Mouse (Mus musculus) thymus, adult 2 months (tissue): ENCODE results near the gene Pgf. TPM values are rescaled to one million over a fixed set of nuclear protein-coding genes. Genes with fewer than 3 reads are reported as not detected.

Experiments used
- DNase-seq: peaks from one replicate; pipeline ENCODE4 v3.0.0; 2021
- H3K27ac ChIP-seq: fragments of 200-500 bp; 2 replicates; pipeline ENCODE4 v1.5.1; 2012; ENCODE audit warnings: low read length, control low read depth; ENCODE audit not compliant: control insufficient read depth, insufficient read depth
- H3K27me3 ChIP-seq: fragments of 200-500 bp; 2 replicates; pipeline ENCODE4 v1.6.1; 2012; ENCODE audit warnings: mild to moderate bottlenecking, low read length, moderate library complexity, mixed read lengths; ENCODE audit not compliant: control insufficient read depth, insufficient read depth
- H3K36me3 ChIP-seq: fragments of 200-500 bp; 2 replicates; pipeline ENCODE4 v1.6.1; 2012; ENCODE audit warnings: mild to moderate bottlenecking, low read length, moderate library complexity; ENCODE audit not compliant: control insufficient read depth, insufficient read depth
- H3K4me1 ChIP-seq: fragments of 200-500 bp; replicated peaks from 2 replicates; pipeline ENCODE4 v1.6.1; 2012; ENCODE audit warnings: low read length; ENCODE audit not compliant: control insufficient read depth, insufficient read depth
- H3K4me3 ChIP-seq: fragments of 200-500 bp; 2 replicates; pipeline ENCODE4 v1.5.1; 2012; ENCODE audit warnings: mild to moderate bottlenecking, low read length, control low read depth, moderate library complexity; ENCODE audit not compliant: control insufficient read depth, insufficient read depth
- CTCF ChIP-seq: fragments of 200-500 bp; IDR thresholded peaks from 2 replicates; pipeline ENCODE4 v1.5.1; 2012; ENCODE audit warnings: mild to moderate bottlenecking, control low read depth, low read length, moderate library complexity, borderline replicate concordance; ENCODE audit not compliant: control insufficient read depth, poor library complexity, insufficient read depth; ENCODE audit errors: extremely low read depth
- POLR2A ChIP-seq: fragments of 200-500 bp; IDR thresholded peaks from 2 replicates; pipeline ENCODE4 v1.6.1; 2012; ENCODE audit warnings: mild to moderate bottlenecking, low read length, control low read depth, moderate library complexity; ENCODE audit not compliant: control insufficient read depth, poor library complexity, insufficient read depth; ENCODE audit errors: extremely low read depth
- WGBS: fragments of 180-500 bp; shearing (Covaris S2); methylation state at CpG from one replicate; pipeline ENCODE4 v1.1.7; 2018; 5-methylcytosine and 5-hydroxymethylcytosine counted together
- polyA plus RNA-seq: library from polyadenylated mRNA; depleted of rRNA; stranded (reverse); fragments of >200 nt; gene quantifications from 2 replicates; pipeline ENCODE4 v1.2.3, GENCODE M21; 2012; rRNA removed

Pgf gene
- 1.3 and 2.1 TPM in 2 replicates for polyA plus RNA-seq

GRCm38 (mm10) chr12:85177740-85178239, at the start of gene Pgf:
Gene Pgf, minus strand, starts transcription at chr12:85177790.
- no peak within 1 kb of the TSS for H3K27ac ChIP-seq
- peaks cover 34% of the 10 kb centered on the region for H3K4me1 ChIP-seq
- H3K4me3 ChIP-seq: peak within 1 kb of the TSS; percentile 30
- H3K27me3 ChIP-seq: no peaks in the 10 kb centered on the region
- H3K36me3 ChIP-seq: no peaks in the 10 kb centered on the region
- TF ChIP-seq POLR2A: no peak
- no peak for TF ChIP-seq CTCF
- DNase-seq: no peak
- WGBS: 36% methylated on average over 10 of the region's 10 CpGs

GRCm38 (mm10) chr12:85227227-85227626, 49.6 kb upstream of the Pgf start:
- Histone ChIP-seq H3K27ac (no peak overlapping the region), H3K4me3 (no peak overlapping the region), H3K36me3 (peaks cover 44% of the 10 kb centered on the region), H3K27me3 (no peaks in the 10 kb centered on the region), H3K4me1 (no peaks in the 10 kb centered on the region)
- no peak for TF ChIP-seq POLR2A
- no peak for TF ChIP-seq CTCF
- DNase-seq: no peak
- WGBS: 95% methylated on average over 7 of the region's 7 CpGs

GRCm38 (mm10) chr12:85219905-85220290, 42.3 kb upstream of the Pgf start:
- H3K27ac ChIP-seq: peak overlapping the region; percentile 16; the same call in 1 of the 2 replicates
- peaks cover 15% of the 10 kb centered on the region for H3K4me1 ChIP-seq
- WGBS: 4% methylated on average over 12 of the region's 12 CpGs
- H3K36me3 ChIP-seq: peaks cover 22% of the 10 kb centered on the region
- DNase-seq: peak; percentile 45
- no peaks in the 10 kb centered on the region for H3K27me3 ChIP-seq
- peak overlapping the region; percentile 58 for H3K4me3 ChIP-seq
- no peak for TF ChIP-seq POLR2A
- no peak for TF ChIP-seq CTCF

GRCm38 (mm10) chr12:85219236-85219904, 41.8 kb upstream of the Pgf start, which contains the start of gene Eif2b2:
Gene Eif2b2, plus strand, starts transcription at chr12:85219481.
- under 1% methylated on average over 54 of the region's 54 CpGs for WGBS
- TF ChIP-seq POLR2A: peak; percentile 86
- TF ChIP-seq CTCF: 0 out of 2 replicates have a peak, but pooled peaks have one; percentile 3
- Histone ChIP-seq H3K27me3 (no peaks in the 10 kb centered on the region), H3K4me3 (peak within 1 kb of the TSS; percentile 58), H3K36me3 (peaks cover 17% of the 10 kb centered on the region), H3K4me1 (peaks cover 15% of the 10 kb centered on the region), H3K27ac (peak within 1 kb of the TSS; percentile 16; the same call in 1 of the 2 replicates)
- DNase-seq: peak; percentile 96

GRCm38 (mm10) chr12:85217733-85218310, 40.2 kb upstream of the Pgf start:
- no peak for TF ChIP-seq CTCF
- no peak overlapping the region for H3K4me3 ChIP-seq
- peaks cover 6% of the 10 kb centered on the region for H3K36me3 ChIP-seq
- no peak overlapping the region for H3K27ac ChIP-seq
- no peak for DNase-seq
- H3K4me1 ChIP-seq: peaks cover 15% of the 10 kb centered on the region
- no peaks in the 10 kb centered on the region for H3K27me3 ChIP-seq
- 88% methylated on average over 2 of the region's 2 CpGs for WGBS

- no peak for TF ChIP-seq POLR2A
- 93% methylated on average over 5 of the region's 5 CpGs for WGBS
- Histone ChIP-seq H3K4me3 (no peak overlapping the region), H3K27ac (no peak overlapping the region), H3K4me1 (peaks cover 5% of the 10 kb centered on the region), H3K36me3 (no peaks in the 10 kb centered on the region), H3K27me3 (no peaks in the 10 kb centered on the region)
- DNase-seq: no peak
These were observed 37.4 kb upstream of the Pgf start for GRCm38 (mm10) chr12:85215031-85215430.

- no peaks in the 10 kb centered on the region for H3K36me3 ChIP-seq
- 4% methylated on average over 7 of the region's 7 CpGs for WGBS
- TF ChIP-seq CTCF: no peak
- TF ChIP-seq POLR2A: no peak
- DNase-seq: no peak
- no peak overlapping the region for H3K27ac ChIP-seq
- H3K4me1 ChIP-seq: peaks cover 14% of the 10 kb centered on the region
- H3K4me3 ChIP-seq: no peak overlapping the region
- no peaks in the 10 kb centered on the region for H3K27me3 ChIP-seq
These were observed 31.2 kb upstream of the Pgf start for GRCm38 (mm10) chr12:85208687-85209199.
